22 mouse cellular contexts compared by ENCODE assay signal in genomic region chr3:41266216-41266615, GRCm38 (mm10).
DNase-seq lines count a peak whose midpoint lies in the region; ATAC-seq and TF ChIP-seq lines count a peak whose summit lies in the region.
"Had no signal": no experiment of that assay in that cellular context is flagged by ENCODE, and none has a peak within 500 bp of the region (broad histone marks: within the 10 kb centered on the region; RNA-seq: fewer than 3 reads in every experiment).

No protein-coding gene starts in this region.

- ATAC-seq in forebrain, embryonic 13.5 days, result 0 out of 2 replicates have a peak, but pooled peaks have one; percentile 30
- no peak for ATAC-seq in forebrain, embryonic 11.5 days (replicated peaks; ENCODE audit: low FRiP score)
- ATAC-seq in forebrain, embryonic 14.5 days, result 0 out of 2 replicates have a peak, but pooled peaks have one; percentile 29
- ATAC-seq in forebrain, embryonic 16.5 days, result no peak
- ATAC-seq: activated CD4-positive, CD25-positive, alpha-beta regulatory T cell, adult 4 months; CD4-positive, CD25-positive, alpha-beta regulatory T cell, adult 4 months; Patski had no signal

- no peak overlapping the region for H3K4me3 ChIP-seq in forebrain, embryonic 13.5 days
- H3K4me3 ChIP-seq in forebrain, embryonic 11.5 days (ENCODE audit: low read depth, low read length), result no peak overlapping the region
- H3K4me3 ChIP-seq in forebrain, embryonic 14.5 days (ENCODE audit: low read depth, low read length), result no peak overlapping the region
- no peak overlapping the region for H3K4me3 ChIP-seq in forebrain, embryonic 16.5 days (replicated peaks; ENCODE audit: low read length)

- no peaks in the 10 kb centered on the region for H3K27me3 ChIP-seq in forebrain, embryonic 13.5 days
- no peaks in the 10 kb centered on the region for H3K27me3 ChIP-seq in forebrain, embryonic 11.5 days (ENCODE audit: control insufficient read depth, insufficient read depth, low read length)
- no peaks in the 10 kb centered on the region for H3K27me3 ChIP-seq in forebrain, embryonic 14.5 days (replicated peaks; ENCODE audit: control insufficient read depth, insufficient read depth, low read length)
- no peaks in the 10 kb centered on the region for H3K27me3 ChIP-seq in forebrain, embryonic 16.5 days (replicated peaks; ENCODE audit: control insufficient read depth, insufficient read depth, low read length)
- H3K27me3 ChIP-seq: CH12.LX, Patski had no signal

- WGBS in forebrain, embryonic 13.5 days, result 71% methylated on average over 6 of the region's 6 CpGs
- WGBS in forebrain, embryonic 11.5 days, result 90% methylated on average over 6 of the region's 6 CpGs
- WGBS in forebrain, embryonic 14.5 days, result 62% methylated on average over 6 of the region's 6 CpGs
- 50% methylated on average over 6 of the region's 6 CpGs for WGBS in forebrain, embryonic 16.5 days

- H3K4me1 ChIP-seq in forebrain, embryonic 13.5 days, result no peaks in the 10 kb centered on the region
- H3K4me1 ChIP-seq in forebrain, embryonic 11.5 days (replicated peaks; ENCODE audit: control insufficient read depth, insufficient read depth, low read length), result no peaks in the 10 kb centered on the region
- no peaks in the 10 kb centered on the region for H3K4me1 ChIP-seq in forebrain, embryonic 14.5 days (ENCODE audit: control insufficient read depth, insufficient read depth, low read length)
- no peaks in the 10 kb centered on the region for H3K4me1 ChIP-seq in forebrain, embryonic 16.5 days (replicated peaks; ENCODE audit: control insufficient read depth, insufficient read depth, low read length)

- no peak overlapping the region for H3K27ac ChIP-seq in forebrain, embryonic 13.5 days
- H3K27ac ChIP-seq in forebrain, embryonic 11.5 days (ENCODE audit: low read depth, low read length), result no peak overlapping the region
- H3K27ac ChIP-seq in forebrain, embryonic 14.5 days (ENCODE audit: low read depth, low read length), result no peak overlapping the region
- H3K27ac ChIP-seq in forebrain, embryonic 16.5 days (ENCODE audit: low read length), result no peak overlapping the region

- TF ChIP-seq CTCF in brain, embryonic 14.5 days (IDR thresholded peaks at IDR 0.05; ENCODE audit: borderline replicate concordance, extremely low read depth, insufficient read depth, insufficient read length), result no peak

- TF ChIP-seq POLR2A in brain, embryonic 14.5 days (IDR thresholded peaks at IDR 0.05; ENCODE audit: borderline replicate concordance, extremely low read depth, insufficient read depth, insufficient read length, poor library complexity, severe bottlenecking), result no peak

- H3K9me3 ChIP-seq in forebrain, embryonic 13.5 days (replicated peaks), result no peaks in the 10 kb centered on the region
- no peaks in the 10 kb centered on the region for H3K9me3 ChIP-seq in forebrain, embryonic 11.5 days (ENCODE audit: control insufficient read depth, low read length)
- H3K9me3 ChIP-seq in forebrain, embryonic 14.5 days (replicated peaks; ENCODE audit: control insufficient read depth, low read length), result no peaks in the 10 kb centered on the region
- H3K9me3 ChIP-seq in forebrain, embryonic 16.5 days (ENCODE audit: control insufficient read depth, low read length), result no peaks in the 10 kb centered on the region
- H3K9me3 ChIP-seq: G1E had no signal

- H3K4me2 ChIP-seq in forebrain, embryonic 13.5 days, result no peak overlapping the region
- no peak overlapping the region for H3K4me2 ChIP-seq in forebrain, embryonic 11.5 days (ENCODE audit: low read depth, low read length, severe bottlenecking)
- no peak overlapping the region for H3K4me2 ChIP-seq in forebrain, embryonic 14.5 days (ENCODE audit: low read length)
- no peak overlapping the region for H3K4me2 ChIP-seq in forebrain, embryonic 16.5 days (ENCODE audit: low read length)

- DNase-seq in forebrain, embryonic 11.5 days (ENCODE audit: low spot score), result no peak
- peak; percentile 54 for DNase-seq in forebrain, embryonic 14.5 days (ENCODE audit: low spot score)
- DNase-seq in brain, embryonic 14.5 days (ENCODE audit: low read depth), result peak; percentile 56
- no peak for DNase-seq in thymus, postnatal 36 days
- DNase-seq: adrenal gland, adult 2 months; adrenal gland, adult 8-10 months; adrenal gland, postnatal 10 days; adrenal gland, postnatal 14 days; adrenal gland, postnatal 25 days; adrenal gland, postnatal 36 days; B cell, adult 2 months; cerebellum, adult 11 months; cerebellum, adult 11-12 months; cerebellum, adult 18-20 months; cerebellum, adult 2 months had no signal

- H3K36me3 ChIP-seq in forebrain, embryonic 13.5 days (ENCODE audit: poor library complexity, severe bottlenecking), result no peaks in the 10 kb centered on the region
- H3K36me3 ChIP-seq in forebrain, embryonic 11.5 days (ENCODE audit: control insufficient read depth, insufficient read depth, low read length), result no peaks in the 10 kb centered on the region
- no peaks in the 10 kb centered on the region for H3K36me3 ChIP-seq in forebrain, embryonic 14.5 days (ENCODE audit: control insufficient read depth, insufficient read depth, low read length)
- no peaks in the 10 kb centered on the region for H3K36me3 ChIP-seq in forebrain, embryonic 16.5 days (ENCODE audit: control insufficient read depth, insufficient read depth)
- H3K36me3 ChIP-seq: G1E had no signal

- H3K9ac ChIP-seq in forebrain, embryonic 13.5 days, result no peak overlapping the region
- H3K9ac ChIP-seq in forebrain, embryonic 11.5 days (ENCODE audit: low read length), result no peak overlapping the region
- H3K9ac ChIP-seq in forebrain, embryonic 14.5 days (ENCODE audit: low read length), result no peak overlapping the region
- no peak overlapping the region for H3K9ac ChIP-seq in forebrain, embryonic 16.5 days (replicated peaks; ENCODE audit: low read depth, low read length)

Comparison
In these comparisons a context has a peak if more than half of its experiments do, and no peak if none do; other contexts are left out.
1. ATAC-seq: peak in forebrain, embryonic 13.5 days (single experiment) and forebrain, embryonic 14.5 days (single experiment); none in forebrain, embryonic 11.5 days (single experiment) and forebrain, embryonic 16.5 days (single experiment).
2. DNase-seq: peak in forebrain, embryonic 14.5 days (single experiment) and brain, embryonic 14.5 days (single experiment); none in forebrain, embryonic 11.5 days (single experiment) and thymus, postnatal 36 days (0 of 2).